Mouse (Mus musculus): Measurements from ENCODE around the gene Gpr161. TPM values are rescaled to one million over a fixed set of nuclear protein-coding genes. Genes with fewer than 3 reads are reported as not detected.
A peak's percentile ranks its signal among the peaks of the same experiment; 100 is the strongest.

The Gpr161 gene
- total RNA-seq, 2 experiments from 2014 or later, result 0.11 TPM; not detected in 1

GRCm38 (mm10) chr1:165303209-165303608, 7.6 kb downstream of the Gpr161 start:
- ATAC-seq (replicated peaks; ENCODE audit: low FRiP score, low TSS enrichment, poor library complexity, severe bottlenecking), result no peak

GRCm38 (mm10) chr1:165304341-165304740, 8.8 kb downstream of the Gpr161 start:
- ATAC-seq (replicated peaks; ENCODE audit: low FRiP score, low TSS enrichment, poor library complexity, severe bottlenecking), result no peak

GRCm38 (mm10) chr1:165308180-165308579, 12.6 kb downstream of the Gpr161 start:
- ATAC-seq (replicated peaks; ENCODE audit: low FRiP score, low TSS enrichment, poor library complexity, severe bottlenecking), result no peak

- no peak for ATAC-seq (replicated peaks; ENCODE audit: low FRiP score, low TSS enrichment, poor library complexity, severe bottlenecking)
Measured at GRCm38 (mm10) chr1:165316361-165316760, 20.8 kb downstream of the Gpr161 start.

- ATAC-seq (replicated peaks; ENCODE audit: low FRiP score, low TSS enrichment, poor library complexity, severe bottlenecking), result peak; percentile 62
Measured at GRCm38 (mm10) chr1:165320141-165320934, 24.7 kb downstream of the Gpr161 start.

- ATAC-seq (replicated peaks; ENCODE audit: low FRiP score, low TSS enrichment, poor library complexity, severe bottlenecking), result no peak
Measured at GRCm38 (mm10) chr1:165321393-165321861, 25.8 kb downstream of the Gpr161 start.

GRCm38 (mm10) chr1:165321891-165322290, 26.3 kb downstream of the Gpr161 start:
- ATAC-seq (replicated peaks; ENCODE audit: low FRiP score, low TSS enrichment, poor library complexity, severe bottlenecking), result no peak

GRCm38 (mm10) chr1:165322934-165323333, 27.3 kb downstream of the Gpr161 start:
- peak; percentile 88 for ATAC-seq (replicated peaks; ENCODE audit: low FRiP score, low TSS enrichment, poor library complexity, severe bottlenecking)

GRCm38 (mm10) chr1:165327370-165327769, 31.8 kb downstream of the Gpr161 start:
- peak; percentile 17 for ATAC-seq (replicated peaks; ENCODE audit: low FRiP score, low TSS enrichment, poor library complexity, severe bottlenecking)

- ATAC-seq (replicated peaks; ENCODE audit: low FRiP score, low TSS enrichment, poor library complexity, severe bottlenecking), result no peak
Measured at GRCm38 (mm10) chr1:165327831-165328230, 32.2 kb downstream of the Gpr161 start.

- peak; percentile 72 for ATAC-seq (replicated peaks; ENCODE audit: low FRiP score, low TSS enrichment, poor library complexity, severe bottlenecking)
Measured at GRCm38 (mm10) chr1:165328384-165329289, 33.0 kb downstream of the Gpr161 start.

GRCm38 (mm10) chr1:165330859-165331258, 35.3 kb downstream of the Gpr161 start:
- no peak for ATAC-seq (replicated peaks; ENCODE audit: low FRiP score, low TSS enrichment, poor library complexity, severe bottlenecking)

GRCm38 (mm10) chr1:165332797-165333196, 37.2 kb downstream of the Gpr161 start:
- ATAC-seq (replicated peaks; ENCODE audit: low FRiP score, low TSS enrichment, poor library complexity, severe bottlenecking), result no peak

- no peak for ATAC-seq (replicated peaks; ENCODE audit: low FRiP score, low TSS enrichment, poor library complexity, severe bottlenecking)
Measured at GRCm38 (mm10) chr1:165342126-165342525, 46.5 kb downstream of the Gpr161 start.

GRCm38 (mm10) chr1:165344453-165344852, 48.9 kb downstream of the Gpr161 start:
- ATAC-seq (replicated peaks; ENCODE audit: low FRiP score, low TSS enrichment, poor library complexity, severe bottlenecking), result no peak

GRCm38 (mm10) chr1:165348627-165349026, 53.0 kb downstream of the Gpr161 start:
- no peak for ATAC-seq (replicated peaks; ENCODE audit: low FRiP score, low TSS enrichment, poor library complexity, severe bottlenecking)

- ATAC-seq (replicated peaks; ENCODE audit: low FRiP score, low TSS enrichment, poor library complexity, severe bottlenecking), result peak; percentile 94
Measured at GRCm38 (mm10) chr1:165356347-165356746, 60.8 kb downstream of the Gpr161 start.

GRCm38 (mm10) chr1:165363271-165363670, 67.7 kb downstream of the Gpr161 start:
- no peak for ATAC-seq (replicated peaks; ENCODE audit: low FRiP score, low TSS enrichment, poor library complexity, severe bottlenecking)

GRCm38 (mm10) chr1:165365057-165365456, 69.5 kb downstream of the Gpr161 start:
- 0 out of 2 replicates have a peak, but pooled peaks have one; percentile 61 for ATAC-seq (replicated peaks; ENCODE audit: low FRiP score, low TSS enrichment, poor library complexity, severe bottlenecking)

- no peak for ATAC-seq (replicated peaks; ENCODE audit: low FRiP score, low TSS enrichment, poor library complexity, severe bottlenecking)
Measured at GRCm38 (mm10) chr1:165370990-165371389, 75.4 kb downstream of the Gpr161 start.

All from megakaryocyte-erythroid progenitor cell, adult 5-6 weeks (primary cell).